In the genomic region with DNA sequence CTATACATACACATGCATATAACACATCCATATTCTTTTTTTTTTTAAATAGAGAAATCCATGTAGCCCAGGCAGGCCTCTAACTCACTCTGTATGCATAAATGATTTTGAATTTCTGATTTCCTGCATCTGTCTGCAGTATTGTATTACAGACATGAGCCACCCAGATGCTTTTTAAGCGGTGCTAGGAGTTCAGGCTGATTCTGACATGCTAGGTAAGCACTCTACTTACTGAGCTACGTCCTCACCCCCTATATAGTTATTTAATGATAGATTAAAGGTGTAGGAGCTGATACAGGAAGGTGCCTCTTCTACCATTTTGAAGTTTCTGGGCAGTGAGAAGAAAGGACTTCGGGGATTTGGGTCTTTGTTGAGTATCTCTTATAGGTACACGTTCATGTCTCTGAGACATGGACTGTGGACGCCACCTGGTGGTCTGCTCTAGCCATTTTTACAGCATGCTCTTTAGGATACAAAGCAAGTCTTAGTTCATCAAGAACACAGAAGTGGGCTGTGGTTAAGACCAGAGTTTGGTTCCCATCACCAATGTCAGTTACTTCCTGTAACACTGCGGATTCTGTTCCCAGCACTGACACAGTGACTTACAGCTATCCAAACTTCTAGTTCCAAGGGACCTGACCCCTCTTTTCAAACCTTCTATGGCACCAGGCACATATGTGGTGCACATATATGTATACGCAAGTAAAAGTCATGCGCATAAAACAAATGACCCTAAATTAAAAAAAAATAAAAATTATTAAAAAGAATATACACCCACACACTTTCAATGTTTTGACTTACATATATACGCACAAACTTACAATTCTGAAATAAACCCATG, we compare ENCODE assay signal across 8 mouse cellular contexts. TPM values are rescaled to one million over a fixed set of nuclear protein-coding genes. Genes with fewer than 3 reads are reported as not detected.
DNase-seq lines count a peak whose midpoint lies in the region; ATAC-seq and TF ChIP-seq lines count a peak whose summit lies in the region.

No protein-coding gene starts in this region.

- H3K27me3 ChIP-seq in liver, embryonic 12.5 days (replicated peaks), result no peaks in the 10 kb centered on the region
- no peaks in the 10 kb centered on the region for H3K27me3 ChIP-seq in limb, embryonic 10.5 days (ENCODE audit: low read depth, poor library complexity, severe bottlenecking)
- no peaks in the 10 kb centered on the region for H3K27me3 ChIP-seq in midbrain, postnatal 0 days (ENCODE audit: insufficient read depth, low read length)

- H3K4me3 ChIP-seq in liver, embryonic 12.5 days, result no peak overlapping the region
- H3K4me3 ChIP-seq in limb, embryonic 10.5 days, result no peak overlapping the region
- no peak overlapping the region for H3K4me3 ChIP-seq in midbrain, postnatal 0 days (ENCODE audit: low read depth, low read length)

- H3K4me1 ChIP-seq in liver, embryonic 12.5 days, result no peaks in the 10 kb centered on the region
- H3K4me1 ChIP-seq in limb, embryonic 10.5 days, result peaks cover 11% of the 10 kb centered on the region
- H3K4me1 ChIP-seq in midbrain, postnatal 0 days (ENCODE audit: insufficient read depth, low read length), result no peaks in the 10 kb centered on the region

- no peak overlapping the region for H3K9ac ChIP-seq in liver, embryonic 12.5 days
- no peak overlapping the region for H3K9ac ChIP-seq in midbrain, postnatal 0 days (replicated peaks; ENCODE audit: low read length, poor library complexity, severe bottlenecking)

- ATAC-seq in liver, embryonic 12.5 days, result no peak
- peak; percentile 75 for ATAC-seq in midbrain, postnatal 0 days (ENCODE audit: low FRiP score)

- no peaks in the 10 kb centered on the region for H3K9me3 ChIP-seq in liver, embryonic 12.5 days (replicated peaks)
- no peaks in the 10 kb centered on the region for H3K9me3 ChIP-seq in limb, embryonic 10.5 days (replicated peaks)
- H3K9me3 ChIP-seq in midbrain, postnatal 0 days (ENCODE audit: low read length), result no peaks in the 10 kb centered on the region

- DNase-seq in liver, result peak; percentile 69
- peak; percentile 83 to 87 for DNase-seq in cerebellum, postnatal 14 days
- DNase-seq in frontal cortex, postnatal 36 days (ENCODE audit: low spot score in 2 of 2), result peak; percentile 81 to 89
- peak; percentile 67 to 86 for DNase-seq in kidney, adult 8-10 months
- peak; percentile 77 for DNase-seq in limb, embryonic 10.5 days (ENCODE audit: low spot score)
- DNase-seq in midbrain, postnatal 0 days (ENCODE audit: low spot score), result peak; percentile 89
- peak; percentile 29 to 82 for DNase-seq in spleen, postnatal 10 days (ENCODE audit: low spot score in 2 of 2)

- no peak overlapping the region for H3K4me2 ChIP-seq in liver, embryonic 12.5 days
- H3K4me2 ChIP-seq in midbrain, postnatal 0 days (ENCODE audit: low read depth, low read length, poor library complexity, severe bottlenecking), result no peak overlapping the region

- 42% methylated on average over 9 of the region's 9 CpGs for WGBS in liver, embryonic 12.5 days (ENCODE audit: insufficient replicate concordance)
- WGBS in limb, embryonic 10.5 days, result 56% methylated on average over 9 of the region's 9 CpGs
- WGBS in midbrain, postnatal 0 days, result 50% methylated on average over 9 of the region's 9 CpGs

- no peaks in the 10 kb centered on the region for H3K36me3 ChIP-seq in liver, embryonic 12.5 days
- H3K36me3 ChIP-seq in limb, embryonic 10.5 days, result no peaks in the 10 kb centered on the region
- no peaks in the 10 kb centered on the region for H3K36me3 ChIP-seq in midbrain, postnatal 0 days (ENCODE audit: insufficient read depth, low read length)

- peak; percentile 89 for TF ChIP-seq CTCF in midbrain, postnatal 0 days (IDR thresholded peaks at IDR 0.05)

- no peak overlapping the region for H3K27ac ChIP-seq in liver, embryonic 12.5 days
- no peak overlapping the region for H3K27ac ChIP-seq in limb, embryonic 10.5 days
- no peak overlapping the region for H3K27ac ChIP-seq in midbrain, postnatal 0 days (ENCODE audit: low read depth, low read length)

RNA-seq across cellular contexts. Expression of a gene that starts 46.8 kb away (rescaled TPM):
- polyA plus RNA-seq in liver, embryonic 12.5 days (2016; fragmentation: Nextera tagmentation; extraction: Ambion mirVana), result 48.1 and 49.1 TPM in 2 replicates
- 55.1 and 64.3 TPM in 2 replicates for polyA plus RNA-seq in limb, embryonic 10.5 days (2016; fragmentation: Nextera tagmentation; extraction: Ambion mirVana)
- 73.1 and 73.9 TPM in 2 replicates for total RNA-seq in midbrain, postnatal 0 days (2014; rRNA removed)
- polyA plus RNA-seq in midbrain, postnatal 0 days (2015; fragmentation: Nextera tagmentation; extraction: Ambion mirVana), result 89.6 and 105 TPM in 2 replicates
